Mouse (Mus musculus): ENCODE measurements at regions not wholly inside any gene's neighbourhood (a gene's known extent, or its start where the extent isn't known, plus 50 kb on each side); places are given as distances from the start of the nearest gene placed in this dataset.

GRCm38 (mm10) chr3:106879994-106880393 is 53.9 kb upstream of the Olfr266 start:
- no peak overlapping the region for H3K4me2 ChIP-seq (replicated peaks; ENCODE audit: low read depth, low read length)
- no peaks in the 10 kb centered on the region for H3K9me3 ChIP-seq (ENCODE audit: control insufficient read depth, low read length)
- ATAC-seq (ENCODE audit: low FRiP score) = no peak
- H3K27ac ChIP-seq (ENCODE audit: low read depth, low read length) = no peak overlapping the region
- H3K9ac ChIP-seq (ENCODE audit: low read depth, low read length) = no peak overlapping the region
- no peaks in the 10 kb centered on the region for H3K4me1 ChIP-seq (replicated peaks; ENCODE audit: control insufficient read depth, insufficient read depth, low read length)
- no peak overlapping the region for H3K4me3 ChIP-seq (ENCODE audit: low read depth, low read length)
- DNase-seq (ENCODE audit: low spot score) = no peak
- no peaks in the 10 kb centered on the region for H3K27me3 ChIP-seq (ENCODE audit: control insufficient read depth, insufficient read depth, low read length)
- H3K36me3 ChIP-seq (ENCODE audit: control insufficient read depth, insufficient read depth, low read length) = no peaks in the 10 kb centered on the region

GRCm38 (mm10) chr3:106903198-106903597 is 77.1 kb upstream of the Olfr266 start:
- no peak for ATAC-seq (ENCODE audit: low FRiP score)
- DNase-seq (ENCODE audit: low spot score) = peak; percentile 48

GRCm38 (mm10) chr3:106906668-106907067 is 80.6 kb upstream of the Olfr266 start:
- H3K36me3 ChIP-seq (ENCODE audit: control insufficient read depth, insufficient read depth, low read length) = no peaks in the 10 kb centered on the region
- H3K27ac ChIP-seq (ENCODE audit: low read depth, low read length) = no peak overlapping the region
- no peaks in the 10 kb centered on the region for H3K27me3 ChIP-seq (ENCODE audit: control insufficient read depth, insufficient read depth, low read length)
- WGBS = 89% methylated on average over 3 of the region's 3 CpGs
- H3K4me3 ChIP-seq (ENCODE audit: low read depth, low read length) = no peak overlapping the region
- H3K4me2 ChIP-seq (replicated peaks; ENCODE audit: low read depth, low read length) = no peak overlapping the region
- no peaks in the 10 kb centered on the region for H3K4me1 ChIP-seq (replicated peaks; ENCODE audit: control insufficient read depth, insufficient read depth, low read length)
- H3K9ac ChIP-seq (ENCODE audit: low read depth, low read length) = no peak overlapping the region
- ATAC-seq (ENCODE audit: low FRiP score) = no peak
- DNase-seq (ENCODE audit: low spot score) = no peak
- no peaks in the 10 kb centered on the region for H3K9me3 ChIP-seq (ENCODE audit: control insufficient read depth, low read length)

More at GRCm38 (mm10) chr3:106903198-106903597, 77.1 kb upstream of the Olfr266 start:
- no peak overlapping the region for H3K4me2 ChIP-seq (replicated peaks; ENCODE audit: low read depth, low read length)
- no peaks in the 10 kb centered on the region for H3K4me1 ChIP-seq (replicated peaks; ENCODE audit: control insufficient read depth, insufficient read depth, low read length)
- no peaks in the 10 kb centered on the region for H3K9me3 ChIP-seq (ENCODE audit: control insufficient read depth, low read length)
- no peak overlapping the region for H3K4me3 ChIP-seq (ENCODE audit: low read depth, low read length)
- H3K27ac ChIP-seq (ENCODE audit: low read depth, low read length) = no peak overlapping the region
- H3K9ac ChIP-seq (ENCODE audit: low read depth, low read length) = no peak overlapping the region
- no peaks in the 10 kb centered on the region for H3K27me3 ChIP-seq (ENCODE audit: control insufficient read depth, insufficient read depth, low read length)
- 49% methylated on average over 2 of the region's 2 CpGs for WGBS
- no peaks in the 10 kb centered on the region for H3K36me3 ChIP-seq (ENCODE audit: control insufficient read depth, insufficient read depth, low read length)

- Histone ChIP-seq H3K27me3 (ENCODE audit: control insufficient read depth, insufficient read depth, low read length) (no peaks in the 10 kb centered on the region), H3K9ac (ENCODE audit: low read depth, low read length) (no peak overlapping the region), H3K9me3 (ENCODE audit: control insufficient read depth, low read length) (no peaks in the 10 kb centered on the region), H3K4me3 (ENCODE audit: low read depth, low read length) (no peak overlapping the region), H3K4me2 (replicated peaks; ENCODE audit: low read depth, low read length) (no peak overlapping the region), H3K36me3 (ENCODE audit: control insufficient read depth, insufficient read depth, low read length) (no peaks in the 10 kb centered on the region), H3K27ac (ENCODE audit: low read depth, low read length) (no peak overlapping the region), H3K4me1 (replicated peaks; ENCODE audit: control insufficient read depth, insufficient read depth, low read length) (no peaks in the 10 kb centered on the region)
- no peak for ATAC-seq (ENCODE audit: low FRiP score)
- DNase-seq (ENCODE audit: low spot score) = no peak
Measured at GRCm38 (mm10) chr3:106936067-106936466, 99.9 kb upstream of the Kcna3 start.

- Histone ChIP-seq H3K9me3 (ENCODE audit: control insufficient read depth, low read length) (no peaks in the 10 kb centered on the region), H3K4me2 (replicated peaks; ENCODE audit: low read depth, low read length) (no peak overlapping the region), H3K9ac (ENCODE audit: low read depth, low read length) (no peak overlapping the region), H3K27me3 (ENCODE audit: control insufficient read depth, insufficient read depth, low read length) (no peaks in the 10 kb centered on the region), H3K36me3 (ENCODE audit: control insufficient read depth, insufficient read depth, low read length) (no peaks in the 10 kb centered on the region), H3K27ac (ENCODE audit: low read depth, low read length) (no peak overlapping the region), H3K4me3 (ENCODE audit: low read depth, low read length) (no peak overlapping the region), H3K4me1 (replicated peaks; ENCODE audit: control insufficient read depth, insufficient read depth, low read length) (no peaks in the 10 kb centered on the region)
- WGBS = 75% methylated on average over 3 of the region's 3 CpGs
- ATAC-seq (ENCODE audit: low FRiP score) (no peak), DNase-seq (ENCODE audit: low spot score) (peak; percentile 1)
Measured at GRCm38 (mm10) chr3:106940095-106940494, 95.9 kb upstream of the Kcna3 start.

- DNase-seq (ENCODE audit: low spot score) = peak; percentile 25
- ATAC-seq (ENCODE audit: low FRiP score) = peak; percentile 77
- 12% methylated on average over 9 of the region's 9 CpGs for whole genome bisulfite sequencing
- Histone ChIP-seq H3K27ac (ENCODE audit: low read depth, low read length) (no peak overlapping the region), H3K9ac (ENCODE audit: low read depth, low read length) (no peak overlapping the region), H3K27me3 (ENCODE audit: control insufficient read depth, insufficient read depth, low read length) (no peaks in the 10 kb centered on the region), H3K4me2 (replicated peaks; ENCODE audit: low read depth, low read length) (no peak overlapping the region), H3K9me3 (ENCODE audit: control insufficient read depth, low read length) (no peaks in the 10 kb centered on the region), H3K4me1 (replicated peaks; ENCODE audit: control insufficient read depth, insufficient read depth, low read length) (no peaks in the 10 kb centered on the region; the same call in 1 of the 2 replicates), H3K4me3 (ENCODE audit: low read depth, low read length) (no peak overlapping the region), H3K36me3 (ENCODE audit: control insufficient read depth, insufficient read depth, low read length) (no peaks in the 10 kb centered on the region)
Measured at GRCm38 (mm10) chr3:106955555-106956446, 80.2 kb upstream of the Kcna3 start.

- no peak overlapping the region for H3K4me2 ChIP-seq (replicated peaks; ENCODE audit: low read depth, low read length)
- DNase-seq (ENCODE audit: low spot score) = no peak
- WGBS = 38% methylated on average over 7 of the region's 7 CpGs
Measured at GRCm38 (mm10) chr3:106957162-106957895, 78.6 kb upstream of the Kcna3 start.

GRCm38 (mm10) chr3:106958194-106958593 is 77.8 kb upstream of the Kcna3 start:
- Histone ChIP-seq H3K9me3 (ENCODE audit: control insufficient read depth, low read length) (no peaks in the 10 kb centered on the region), H3K9ac (ENCODE audit: low read depth, low read length) (no peak overlapping the region), H3K27ac (ENCODE audit: low read depth, low read length) (no peak overlapping the region), H3K4me3 (ENCODE audit: low read depth, low read length) (no peak overlapping the region), H3K27me3 (ENCODE audit: control insufficient read depth, insufficient read depth, low read length) (no peaks in the 10 kb centered on the region), H3K4me1 (replicated peaks; ENCODE audit: control insufficient read depth, insufficient read depth, low read length) (no peaks in the 10 kb centered on the region; the same call in 1 of the 2 replicates), H3K4me2 (replicated peaks; ENCODE audit: low read depth, low read length) (no peak overlapping the region), H3K36me3 (ENCODE audit: control insufficient read depth, insufficient read depth, low read length) (no peaks in the 10 kb centered on the region)
- no peak for DNase-seq (ENCODE audit: low spot score)
- 86% methylated on average over 2 of the region's 2 CpGs for WGBS
- ATAC-seq (ENCODE audit: low FRiP score) = no peak

More at GRCm38 (mm10) chr3:106957162-106957895, 78.6 kb upstream of the Kcna3 start:
- Histone ChIP-seq H3K9ac (ENCODE audit: low read depth, low read length) (no peak overlapping the region), H3K27me3 (ENCODE audit: control insufficient read depth, insufficient read depth, low read length) (no peaks in the 10 kb centered on the region), H3K27ac (ENCODE audit: low read depth, low read length) (no peak overlapping the region), H3K36me3 (ENCODE audit: control insufficient read depth, insufficient read depth, low read length) (no peaks in the 10 kb centered on the region), H3K9me3 (ENCODE audit: control insufficient read depth, low read length) (no peaks in the 10 kb centered on the region), H3K4me1 (replicated peaks; ENCODE audit: control insufficient read depth, insufficient read depth, low read length) (no peaks in the 10 kb centered on the region; the same call in 1 of the 2 replicates), H3K4me3 (ENCODE audit: low read depth, low read length) (no peak overlapping the region)
- no peak for ATAC-seq (ENCODE audit: low FRiP score)
